Mouse (Mus musculus): ENCODE measurements around the gene Fzd10.

Fzd10 gene

GRCm38 (mm10) chr5:128603693-128604092, 3.0 kb downstream of the Fzd10 start:
- no peak for DNase-seq

GRCm38 (mm10) chr5:128606596-128606995, 6.0 kb downstream of the Fzd10 start:
- no peak for DNase-seq

- DNase-seq: no peak
Observed at GRCm38 (mm10) chr5:128609091-128609490, 8.4 kb downstream of the Fzd10 start.

GRCm38 (mm10) chr5:128617621-128618020, 17.0 kb downstream of the Fzd10 start:
- no peak for DNase-seq

GRCm38 (mm10) chr5:128619987-128620386, 19.3 kb downstream of the Fzd10 start:
- DNase-seq: no peak

- DNase-seq: no peak
Observed at GRCm38 (mm10) chr5:128620408-128620807, 19.8 kb downstream of the Fzd10 start.

GRCm38 (mm10) chr5:128627763-128628162, 27.1 kb downstream of the Fzd10 start:
- DNase-seq: no peak

- no peak for DNase-seq
Observed at GRCm38 (mm10) chr5:128636648-128637047, 36.0 kb downstream of the Fzd10 start.

GRCm38 (mm10) chr5:128637071-128638015, 36.7 kb downstream of the Fzd10 start:
- no peak for DNase-seq

- no peak for DNase-seq
Observed at GRCm38 (mm10) chr5:128638716-128639115, 38.1 kb downstream of the Fzd10 start.

- DNase-seq: no peak
Observed at GRCm38 (mm10) chr5:128643065-128643464, 42.4 kb downstream of the Fzd10 start.

GRCm38 (mm10) chr5:128645720-128646119, 45.1 kb downstream of the Fzd10 start:
- DNase-seq: no peak

- DNase-seq: no peak
Observed at GRCm38 (mm10) chr5:128646286-128646685, 45.6 kb downstream of the Fzd10 start.

- no peak for DNase-seq
Observed at GRCm38 (mm10) chr5:128647221-128647730, 46.6 kb downstream of the Fzd10 start.

GRCm38 (mm10) chr5:128649336-128649897, 48.8 kb downstream of the Fzd10 start:
- no peak for DNase-seq

Measured in kidney, adult 18-20 months (tissue).